Mouse (Mus musculus) forebrain, embryonic 16.5 days (tissue): ENCODE measurements around the gene Gm4985. TPM values are rescaled to one million over a fixed set of nuclear protein-coding genes. Genes with fewer than 3 reads are reported as not detected.
"Not testable (repeated sequence)": the region's sequence is repeated elsewhere in the genome, so short reads cannot be mapped to it uniquely, and the experiment has no call there.

Source experiments
- ATAC-seq: fragments of 200-750 bp; cut with Nextera tagmentation; 2 replicates; pipeline ENCODE4 v1.8.0; 2017; ENCODE audit warnings: mild to moderate bottlenecking, moderate library complexity
- H3K27ac ChIP-seq: fragments of 300-500 bp; sonication (generic); 2 replicates; pipeline ENCODE4 v1.5.1; 2014; ENCODE audit warnings: low read length, control low read depth
- H3K27me3 ChIP-seq: fragments of 300-500 bp; sonication (generic); replicated peaks from 2 replicates; pipeline ENCODE4 v1.6.1; 2014; ENCODE audit warnings: low read length; ENCODE audit not compliant: control insufficient read depth, insufficient read depth
- H3K36me3 ChIP-seq: fragments of 300-500 bp; sonication (generic); 2 replicates; pipeline ENCODE4 v1.6.1; 2014; ENCODE audit not compliant: control insufficient read depth, insufficient read depth
- H3K4me1 ChIP-seq: fragments of 300-500 bp; sonication (generic); replicated peaks from 2 replicates; pipeline ENCODE4 v1.6.1; 2014; ENCODE audit warnings: low read length; ENCODE audit not compliant: control insufficient read depth, insufficient read depth
- H3K4me2 ChIP-seq: fragments of 300-500 bp; sonication (generic); 2 replicates; pipeline ENCODE4 v1.6.1; 2014; ENCODE audit warnings: mild to moderate bottlenecking, low read length, control low read depth
- H3K4me3 ChIP-seq: fragments of 300-500 bp; sonication (generic); replicated peaks from 2 replicates; pipeline ENCODE4 v1.5.1; 2014; ENCODE audit warnings: mild to moderate bottlenecking, low read length, control low read depth
- H3K9ac ChIP-seq: fragments of 300-500 bp; sonication (generic); replicated peaks from 2 replicates; pipeline ENCODE4 v1.6.1; 2014; ENCODE audit warnings: low read depth, low read length, control low read depth
- H3K9me3 ChIP-seq: fragments of 300-500 bp; sonication (generic); 2 replicates; pipeline ENCODE4 v1.6.1; 2016; ENCODE audit warnings: low read length; ENCODE audit not compliant: control insufficient read depth
- WGBS: fragments of 180-500 bp; shearing (Covaris S2); extraction: QIAGEN DNeasy Blood & Tissue Kit; methylation state at CpG from one replicate; pipeline ENCODE4 v1.1.7; 2014; 5-methylcytosine and 5-hydroxymethylcytosine counted together
- microRNA-seq: library from miRNA; unstranded; fragments of <30 nt; microRNA quantifications from one replicate; pipeline ENCODE4, GENCODE M21; 2017
- polyA plus RNA-seq: library from polyadenylated mRNA; unstranded; fragments of >200 nt; fragmentation: Nextera tagmentation; extraction: Ambion mirVana; gene quantifications from 2 replicates; pipeline ENCODE4 v1.2.1, GENCODE M21; 2015

Gm4985 gene
- not detected in 2 replicates for polyA plus RNA-seq

DNA sequence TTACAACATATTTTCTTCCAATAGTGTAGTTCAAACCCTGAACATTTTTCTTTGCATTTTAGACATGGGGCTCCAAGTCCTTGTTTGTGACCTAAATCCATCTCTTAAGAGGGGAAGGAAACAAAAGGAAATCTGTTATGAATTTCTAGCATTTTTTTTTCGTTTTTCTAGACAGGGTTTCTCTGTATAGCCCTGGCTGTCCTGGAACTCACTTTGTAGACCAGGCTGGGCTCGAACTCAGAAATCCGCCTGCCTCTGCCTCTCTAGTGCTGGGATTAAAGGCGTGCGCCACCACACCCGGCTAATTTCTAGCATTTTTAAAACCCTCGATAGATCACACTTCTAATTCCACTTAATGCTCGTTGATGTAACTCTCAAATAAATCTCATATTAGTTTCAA, at the start of gene Gm4985:
Gene Gm4985, minus strand, starts transcription at position 101 of the 400 bp plus-strand sequence.
- not testable (repeated sequence) for H3K9ac ChIP-seq, H3K4me3 ChIP-seq, H3K27ac ChIP-seq, H3K36me3 ChIP-seq, H3K9me3 ChIP-seq, ATAC-seq, H3K27me3 ChIP-seq, H3K4me2 ChIP-seq, H3K4me1 ChIP-seq
- 85% methylated on average over 8 of the region's 8 CpGs for WGBS

DNA sequence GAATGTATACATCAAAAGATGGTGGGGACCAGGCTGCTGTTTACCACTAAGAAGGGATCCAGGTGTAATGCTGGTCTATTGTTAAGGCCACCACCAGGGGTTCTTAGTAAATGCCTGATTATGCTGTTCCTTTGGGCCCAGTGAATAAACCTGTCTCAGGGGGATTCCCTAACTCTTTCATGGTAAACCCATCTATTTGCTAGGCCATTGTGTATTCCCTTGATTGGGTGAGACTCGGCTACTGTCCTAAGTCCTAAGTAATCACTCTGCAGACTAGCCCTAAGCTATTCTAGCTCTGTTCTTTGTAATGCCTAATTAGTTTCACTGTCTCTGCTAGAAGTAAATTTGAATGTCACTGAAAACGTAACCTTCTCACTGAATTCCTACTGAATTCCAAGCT, 4.6 kb downstream of the Gm4985 start:
- WGBS = 30% methylated on average over 2 of the region's 2 CpGs
- no peak for ATAC-seq
- no peak overlapping the region for H3K4me2 ChIP-seq
- no peak overlapping the region for H3K27ac ChIP-seq
- no peaks in the 10 kb centered on the region for H3K4me1 ChIP-seq
- H3K4me3 ChIP-seq = no peak overlapping the region
- H3K27me3 ChIP-seq = no peaks in the 10 kb centered on the region
- no peak overlapping the region for H3K9ac ChIP-seq
- no peaks in the 10 kb centered on the region for H3K36me3 ChIP-seq
- H3K9me3 ChIP-seq = no peaks in the 10 kb centered on the region

Small RNAs within 50 kb of the gene (microRNA-seq; reads per million reads assigned to microRNA genes)
- not detected for gene Gm25299

Other genes starting within 250 kb of the Gm4985 start
- not detected in 2 replicates for gene Gm4907, start 76.4 kb downstream of the Gm4985 start, polyA plus RNA-seq